Mouse (Mus musculus) heart, adult 2 months (tissue): ENCODE results near the gene Pear1.

ENCODE experiments used
- CTCF ChIP-seq: fragments of 200-600 bp; IDR thresholded peaks from 2 replicates; pipeline ENCODE4 v1.8.1; 2022; ENCODE audit warnings: antibody characterized with exemption, mild to moderate bottlenecking, moderate library complexity
- EP300 ChIP-seq: fragments of 200-500 bp; IDR thresholded peaks from 2 replicates; pipeline ENCODE4 v1.6.1; 2011; ENCODE audit warnings: low read depth, low read length, control low read depth; ENCODE audit not compliant: insufficient read depth

- TF ChIP-seq CTCF: no peak
- no peak for TF ChIP-seq EP300
Observed at GRCm38 (mm10) chr3:87749977-87750376, 74.1 kb downstream of the Pear1 start.
